7 mouse cellular contexts compared by ENCODE assay signal in genomic region chr15:97850441-97850840, GRCm38 (mm10). TPM values are rescaled to one million over a fixed set of nuclear protein-coding genes. Genes with fewer than 3 reads are reported as not detected.
DNase-seq lines count a peak whose midpoint lies in the region; ATAC-seq lines count a peak whose summit lies in the region.

No protein-coding gene starts in this region.

- intact Hi-C loops in left cerebral cortex, postnatal 14 days (cut with DNase I), result no loop called here

- 0 out of 2 replicates have a peak, but pooled peaks have one; percentile 24 for ATAC-seq in megakaryocyte, adult 5-6 weeks (ENCODE audit: poor library complexity, severe bottlenecking)

- peak; percentile 44 for DNase-seq in kidney, postnatal 10 days
- no peak for DNase-seq in kidney, adult 18-20 months
- peak; percentile 74 for DNase-seq in MN1 (ENCODE audit: low spot score)
- DNase-seq in embryo, embryonic 11 days, result peak; percentile 72
- no peak for DNase-seq in left cerebral cortex, postnatal 14 days (ENCODE audit: low spot score in 2 of 2)
- DNase-seq in frontal cortex, postnatal 25 days (ENCODE audit: low spot score in 2 of 2), result no peak

RNA-seq across cellular contexts. Expression of gene Hdac7, which starts 6.1 kb away (rescaled TPM):
- total RNA-seq in megakaryocyte, adult 5-6 weeks (2015), result 15.6 and 17.2 TPM in 2 replicates
- 5.7 and 6.2 TPM in 2 replicates for total RNA-seq in megakaryocyte, adult 5-6 weeks (2017)
- total RNA-seq in left cerebral cortex, postnatal 14 days (2021), result 10 to 100 TPM; 23.7 to 25.9 TPM

RNA-seq across cellular contexts. Expression of gene Vdr, which starts 60.0 kb away (rescaled TPM):
- 2.1 and 4.1 TPM in 2 replicates for total RNA-seq in megakaryocyte, adult 5-6 weeks (2015)
- 0.59 and 1.4 TPM in 2 replicates for total RNA-seq in megakaryocyte, adult 5-6 weeks (2017)
- total RNA-seq in left cerebral cortex, postnatal 14 days (2021), result under 1 TPM; 0.13 TPM

Comparison
In these comparisons a context has a peak if more than half of its experiments do, and no peak if none do; other contexts are left out.
1. DNase-seq: peak in kidney, postnatal 10 days (single experiment), MN1 (single experiment) and embryo, embryonic 11 days (single experiment); none in kidney, adult 18-20 months (single experiment), left cerebral cortex, postnatal 14 days (0 of 2) and frontal cortex, postnatal 25 days (0 of 2).